Mouse (Mus musculus) v-Abl transformed pro-B cells (cell line): ENCODE results near the gene Prkaa1.

Experiments
- in situ Hi-C, 2 experiments: fragments of 400-800 bp; cut with MboI; formaldehyde crosslinking; loops; one replicate each; pipeline ENCODE4 v1.15.1; 2025; ENCODE audit not compliant: unreplicated experiment in 2 of 2

The Prkaa1 gene

DNA sequence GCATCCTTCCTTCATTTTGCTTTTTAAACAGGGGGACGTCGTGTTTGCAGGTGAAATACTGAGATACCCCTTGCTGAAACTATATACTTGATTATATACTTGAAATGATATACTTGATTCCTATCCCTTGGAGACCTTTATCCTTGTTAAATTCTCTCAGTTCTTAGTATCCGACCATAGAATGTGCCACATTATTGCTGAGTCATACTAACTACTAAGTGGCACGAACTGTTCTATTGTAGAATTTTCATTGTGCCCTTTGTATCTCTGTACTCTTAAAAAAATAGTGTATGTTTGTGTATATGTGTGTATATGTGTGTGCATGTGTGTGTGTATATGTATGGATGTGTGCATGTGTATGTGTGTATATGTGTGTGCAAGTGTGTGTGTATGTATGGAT, 12.7 kb downstream of the Prkaa1 start:
- in situ Hi-C loops = no loop called here

DNA sequence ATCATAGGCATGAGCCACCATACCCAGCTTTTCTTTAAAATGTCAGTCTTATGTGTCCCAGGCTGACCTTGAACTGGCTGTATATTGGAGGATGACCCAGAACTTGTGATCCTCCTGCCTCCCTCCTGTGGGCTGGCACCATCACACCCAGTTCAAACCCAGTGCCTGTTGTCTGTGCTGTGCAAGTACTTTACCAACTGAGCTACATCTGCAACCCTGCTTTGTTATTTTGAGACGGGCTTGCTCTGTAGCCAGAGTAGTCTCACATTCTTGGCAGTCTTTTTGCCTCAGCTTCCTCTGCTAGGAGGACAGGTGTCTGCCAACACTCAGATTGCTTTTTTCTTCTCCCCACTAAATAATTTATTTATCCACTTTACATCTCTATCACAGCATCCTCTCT, 13.7 kb downstream of the Prkaa1 start:
- in situ Hi-C loops = no loop called here

DNA sequence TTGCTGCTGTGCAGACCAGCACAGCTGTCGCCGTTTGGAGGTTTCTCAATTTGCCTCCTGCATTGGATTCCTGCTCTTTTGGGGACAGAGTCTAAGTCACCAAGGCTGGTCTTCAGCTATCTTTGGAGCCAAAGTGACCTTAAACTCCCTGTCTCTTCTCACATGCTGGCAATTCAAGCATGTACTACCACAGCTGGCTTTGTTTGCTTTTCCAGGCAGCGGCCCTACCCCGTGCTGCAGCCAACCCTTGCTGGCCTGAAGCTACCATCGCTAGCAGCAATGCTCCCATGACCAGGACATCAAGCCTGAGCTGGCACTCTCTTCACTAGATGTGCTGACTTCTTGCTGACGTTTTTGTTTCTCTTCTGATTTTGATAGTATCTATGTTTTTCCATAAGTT, 15.2 kb downstream of the Prkaa1 start:
- in situ Hi-C loops = no loop called here

DNA sequence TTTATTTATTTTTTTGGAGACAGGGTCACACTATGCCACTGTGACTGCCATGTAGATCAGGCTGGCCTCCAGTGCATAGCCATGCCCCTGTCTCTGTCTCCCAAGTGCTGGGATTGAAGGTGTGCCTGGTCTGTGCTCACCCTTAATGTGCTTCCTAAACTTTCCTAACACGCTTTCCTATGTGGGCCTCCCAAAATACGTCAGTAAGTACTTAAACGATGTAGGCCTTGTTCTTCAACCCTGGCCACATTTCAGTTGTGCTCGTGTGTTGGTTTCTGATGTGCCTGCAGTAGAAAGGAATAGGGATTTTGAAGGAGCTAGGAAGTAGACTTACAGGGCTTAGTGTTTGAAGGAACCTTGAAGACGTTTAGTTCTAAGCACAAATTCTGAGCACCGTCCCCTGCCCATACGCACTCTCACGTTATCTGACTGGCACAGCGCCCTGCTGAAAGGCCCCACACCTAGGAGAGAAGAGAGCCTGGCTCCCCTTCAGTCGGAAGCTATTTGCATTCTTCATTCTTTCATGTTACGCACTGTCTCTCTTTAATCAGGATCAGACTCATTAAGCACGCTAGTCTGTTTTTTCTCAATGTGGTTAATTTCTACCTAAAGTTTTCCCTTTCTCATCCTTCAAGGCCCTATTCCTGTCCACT, 21.6 kb downstream of the Prkaa1 start:
- in situ Hi-C loops = no loop called here

DNA sequence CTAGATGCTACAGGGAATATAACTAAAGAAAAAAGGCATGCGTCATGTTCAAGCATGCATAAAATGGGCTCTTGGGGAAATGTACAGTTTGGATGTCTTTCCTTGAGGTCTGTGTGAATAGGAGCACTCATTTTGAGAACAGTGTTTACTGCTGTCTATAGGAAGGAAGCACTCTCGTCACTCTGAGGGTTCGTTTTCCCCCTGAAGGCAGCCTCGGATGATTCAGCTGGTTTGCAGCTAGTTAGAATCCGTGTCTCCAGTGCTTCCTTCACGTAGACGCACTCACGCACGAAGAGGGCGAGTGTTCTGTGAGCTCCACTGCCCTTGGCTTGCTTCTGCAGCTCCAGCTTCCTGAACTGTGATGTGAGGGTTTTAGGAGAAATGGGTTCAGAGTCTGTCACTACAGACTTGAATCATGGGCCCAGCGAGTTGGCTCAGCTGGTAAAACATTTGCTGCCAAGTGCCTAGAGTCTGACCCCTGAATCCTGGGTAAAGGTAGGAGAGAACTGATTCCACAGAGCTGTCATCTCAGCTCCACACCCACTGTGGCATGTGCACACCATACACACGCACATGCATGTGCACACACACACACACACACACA, 29.7 kb downstream of the Prkaa1 start:
- in situ Hi-C loops = no loop called here

DNA sequence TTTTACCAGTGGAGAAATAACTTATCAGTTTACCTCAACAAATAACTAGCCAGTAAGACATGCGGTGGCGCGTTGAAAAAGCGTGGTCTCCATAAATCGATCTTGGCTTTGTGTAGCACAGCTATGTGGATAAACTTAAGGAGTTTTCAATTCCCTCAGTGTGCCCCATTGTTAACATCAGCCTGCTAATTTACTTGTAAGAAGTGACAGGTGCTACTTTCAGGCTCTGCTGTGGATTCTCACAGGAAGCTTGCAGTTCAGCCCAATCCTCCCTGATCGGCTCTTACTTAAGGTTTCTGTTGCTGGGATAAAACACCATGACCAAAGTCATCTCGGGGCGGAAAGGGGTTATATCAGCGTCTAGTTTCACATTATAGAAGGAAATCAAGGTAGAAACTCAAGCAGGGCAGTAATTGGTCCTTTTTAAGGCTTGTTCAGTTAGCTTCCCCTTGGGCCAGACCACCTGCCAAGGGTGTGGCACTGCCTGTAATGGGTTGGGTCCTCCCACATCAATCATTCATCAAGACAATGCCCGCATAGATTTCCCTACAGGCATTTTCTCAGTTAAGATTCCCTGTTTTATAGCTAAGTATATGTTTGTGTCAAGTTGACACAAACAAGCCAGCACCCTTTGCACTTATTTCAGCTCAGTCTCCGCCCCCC, 41.1 kb downstream of the Prkaa1 start:
- in situ Hi-C loops = loop anchor here (5.0 to 25.0 kb wide), 5 partner anchors 37 to 1528 kb away; partner anchors contain the start of genes Rpl37 (in 2 of the 2) and Rictor (in 1 of the 2)

DNA sequence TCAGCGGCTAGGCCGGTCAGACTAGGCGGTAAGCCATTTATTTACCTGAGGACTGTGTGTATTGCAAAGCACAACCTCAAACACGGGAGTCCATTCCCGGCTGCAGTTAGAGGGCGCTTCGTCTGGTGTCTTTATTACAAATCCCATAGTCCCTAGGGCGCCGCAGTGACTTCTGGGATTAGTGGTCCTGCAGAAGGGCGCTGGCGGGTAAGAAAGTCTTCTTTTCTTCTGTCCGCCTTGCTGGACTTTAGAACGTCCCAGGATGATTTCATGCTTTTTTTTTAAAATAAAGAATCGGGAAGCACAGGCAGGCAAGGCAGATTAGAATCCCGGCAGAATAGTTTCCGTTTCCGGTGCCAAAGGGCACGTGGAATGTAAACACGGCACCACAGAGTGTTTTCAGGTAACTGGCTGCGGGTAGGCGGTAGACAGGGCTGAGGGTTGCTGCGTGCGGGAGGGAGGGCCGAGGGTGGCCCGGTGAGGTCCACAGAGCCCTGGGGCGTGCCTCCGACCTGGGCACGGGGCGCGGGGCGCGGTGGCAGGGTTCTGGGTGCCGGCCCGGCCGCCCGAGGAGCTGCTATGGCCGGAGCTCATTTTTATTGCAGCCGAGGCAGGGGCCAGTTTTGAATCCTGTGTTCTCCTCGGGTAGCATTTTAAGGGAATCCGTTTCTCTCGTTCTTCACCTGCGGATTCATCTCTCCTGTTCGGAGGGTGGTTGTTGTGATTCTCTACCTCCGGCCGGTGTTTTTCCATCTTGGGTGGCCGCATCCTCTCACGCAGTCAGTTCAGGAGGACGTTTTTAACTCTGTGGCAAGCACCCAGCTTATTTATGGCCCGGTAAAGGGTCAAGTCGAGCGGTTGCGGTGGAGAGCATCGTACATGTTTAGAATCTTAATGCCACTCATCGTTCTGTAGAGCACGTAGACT, 42.0 kb downstream of the Prkaa1 start, which contains the start of gene Ttc33:
Gene Ttc33, plus strand, starts transcription at position 160 of the 927 bp plus-strand sequence.
- in situ Hi-C loops = loop anchor here (5.0 to 25.0 kb wide), 4 partner anchors 68 to 1527 kb away; partner anchors contain the start of genes Rpl37 (in 2 of the 2) and Rictor (in 1 of the 2)

DNA sequence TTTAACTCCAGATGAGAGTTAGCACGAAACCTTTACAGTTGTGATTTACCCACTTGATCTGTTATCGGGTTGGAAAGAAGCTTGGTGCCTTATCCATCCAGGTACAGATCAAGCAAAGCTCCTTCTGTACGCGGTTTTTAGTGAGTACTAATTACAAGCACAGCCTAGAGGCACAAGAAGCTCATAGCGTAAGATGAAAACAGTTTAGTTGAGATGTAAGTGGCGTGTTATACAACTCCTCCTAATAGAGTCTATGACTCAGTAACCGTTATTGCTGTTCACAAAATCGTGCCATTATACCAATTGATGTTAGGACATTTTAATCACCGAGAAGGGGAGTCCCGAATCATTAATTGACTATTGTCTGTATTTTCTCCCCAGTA, 42.6 kb downstream of the Prkaa1 start:
- in situ Hi-C loops = loop anchor here (5.0 to 25.0 kb wide), 4 partner anchors 69 to 1526 kb away; partner anchors contain the start of genes Rpl37 (in 2 of the 2) and Rictor (in 1 of the 2)

DNA sequence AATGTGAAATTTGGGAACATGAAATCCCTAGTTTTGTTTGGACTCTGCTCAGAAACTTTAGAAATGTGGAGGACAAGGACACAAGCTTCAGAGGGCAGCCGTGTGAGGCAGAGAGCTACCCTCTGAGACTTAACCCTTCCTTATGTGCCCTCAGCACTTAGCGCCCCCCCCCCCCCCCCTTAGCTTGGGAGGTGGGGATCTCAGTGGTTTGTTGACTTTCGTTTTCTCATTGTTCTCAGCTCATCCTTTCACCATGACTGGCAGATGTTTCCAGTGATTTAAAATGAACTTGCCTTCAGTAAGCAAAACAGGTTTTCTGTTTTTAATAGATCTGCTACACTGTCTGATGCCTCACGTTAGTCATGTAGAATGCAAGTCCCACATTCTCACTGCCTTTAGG, 43.5 kb downstream of the Prkaa1 start:
- in situ Hi-C loops = loop anchor here (5.0 to 25.0 kb wide), 4 partner anchors 70 to 1525 kb away; partner anchors contain the start of genes Rpl37 (in 2 of the 2) and Rictor (in 1 of the 2)

DNA sequence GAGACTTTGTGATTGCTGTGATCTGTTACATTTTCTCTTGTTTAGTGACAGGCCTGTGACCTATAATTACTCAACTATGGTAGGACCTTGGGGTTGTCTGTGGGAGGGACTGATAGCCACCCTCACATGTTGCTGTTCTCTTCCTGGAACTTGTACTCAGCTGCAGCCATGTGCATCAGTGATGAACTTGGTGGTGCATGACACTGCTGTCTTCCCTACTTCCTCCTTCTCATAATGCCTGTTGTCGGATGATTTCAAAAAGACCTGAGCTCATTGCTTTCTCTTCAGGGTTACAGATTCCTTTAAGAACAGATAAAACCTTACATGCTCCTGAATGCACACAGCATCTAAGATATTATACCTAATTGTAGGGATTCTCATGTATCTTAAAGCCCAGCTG, 44.4 kb downstream of the Prkaa1 start:
- in situ Hi-C loops = loop anchor here (5.0 to 25.0 kb wide), 4 partner anchors 71 to 1524 kb away; partner anchors contain the start of genes Rpl37 (in 2 of the 2) and Rictor (in 1 of the 2)

DNA sequence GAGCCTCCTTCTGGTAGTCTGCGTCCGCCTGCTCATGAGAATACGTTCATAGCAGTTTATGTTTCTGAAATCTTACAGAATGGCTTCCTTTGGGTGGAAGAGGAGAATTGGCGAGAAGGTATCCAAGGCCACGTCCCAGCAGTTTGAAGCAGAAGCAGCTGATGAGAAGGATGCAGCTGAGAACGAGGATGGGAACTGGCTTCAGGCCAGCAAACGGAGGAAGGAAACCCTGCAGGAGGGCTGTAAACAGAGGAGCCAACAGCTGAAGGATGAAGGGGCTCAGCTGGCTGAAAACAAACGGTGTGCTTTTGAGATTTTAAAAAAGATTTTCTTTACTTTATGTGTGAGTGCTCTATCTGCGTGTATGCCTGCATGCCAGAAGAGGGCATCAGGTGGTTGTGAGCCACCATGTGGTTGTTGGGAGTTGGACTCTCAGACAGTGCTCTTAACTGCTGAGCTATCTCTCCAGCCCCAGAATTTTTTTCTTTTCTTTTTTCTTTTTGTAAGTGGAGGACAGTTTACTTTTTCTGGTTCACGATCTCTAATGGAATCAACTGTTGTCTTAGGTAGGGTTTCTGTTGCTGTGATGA, 45.9 kb downstream of the Prkaa1 start:
- in situ Hi-C loops = loop anchor here (5.0 to 25.0 kb wide), 8 partner anchors 48 to 1523 kb away; partner anchors contain the start of genes Rpl37 (in 2 of the 2) and Rictor (in 1 of the 2)

DNA sequence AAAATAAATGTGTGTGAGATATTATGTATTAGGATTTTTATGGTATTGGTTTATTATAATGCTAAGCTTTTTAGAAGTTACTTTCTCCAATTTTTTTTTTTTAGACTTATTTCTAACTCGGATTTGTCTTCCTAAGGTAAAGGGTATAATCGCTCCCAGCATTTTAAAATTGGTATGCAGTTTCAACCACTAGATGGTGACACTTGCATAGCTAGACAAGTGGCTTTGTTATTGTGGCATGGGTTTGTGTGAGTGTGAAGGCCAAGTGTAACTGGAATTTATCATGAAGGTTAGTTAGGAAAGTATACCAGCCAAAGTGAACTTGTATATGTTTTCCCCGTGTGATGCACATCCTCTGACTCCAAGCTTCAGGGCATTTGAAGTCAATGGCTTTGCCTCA, 50.2 kb downstream of the Prkaa1 start:
- in situ Hi-C loops = loop anchor here (5.0 to 25.0 kb wide), 6 partner anchors 43 to 1518 kb away; partner anchors contain the start of gene Rictor (in 1 of the 2)

DNA sequence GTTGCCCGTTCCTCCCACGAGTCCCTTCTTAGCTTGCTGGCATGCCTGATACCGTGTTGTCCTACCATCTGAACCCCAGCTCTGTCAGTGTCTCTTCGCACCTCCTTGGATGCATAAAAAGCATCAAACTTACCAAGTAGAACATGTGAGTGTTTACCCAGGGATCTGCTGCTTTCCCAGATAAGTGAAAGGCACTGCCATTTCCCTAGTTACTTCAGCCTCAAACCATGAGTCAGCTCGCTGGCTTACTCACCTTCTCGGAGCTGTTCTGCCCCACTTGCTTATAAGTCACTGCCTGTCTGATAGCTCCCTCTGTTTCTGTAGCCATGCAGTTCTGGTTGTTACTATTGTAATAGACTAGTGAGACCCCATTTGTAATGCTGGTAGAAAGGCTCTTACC, 50.8 kb downstream of the Prkaa1 start:
- in situ Hi-C loops = loop anchor here (5.0 to 25.0 kb wide), 6 partner anchors 43 to 1518 kb away; partner anchors contain the start of gene Rictor (in 1 of the 2)

DNA sequence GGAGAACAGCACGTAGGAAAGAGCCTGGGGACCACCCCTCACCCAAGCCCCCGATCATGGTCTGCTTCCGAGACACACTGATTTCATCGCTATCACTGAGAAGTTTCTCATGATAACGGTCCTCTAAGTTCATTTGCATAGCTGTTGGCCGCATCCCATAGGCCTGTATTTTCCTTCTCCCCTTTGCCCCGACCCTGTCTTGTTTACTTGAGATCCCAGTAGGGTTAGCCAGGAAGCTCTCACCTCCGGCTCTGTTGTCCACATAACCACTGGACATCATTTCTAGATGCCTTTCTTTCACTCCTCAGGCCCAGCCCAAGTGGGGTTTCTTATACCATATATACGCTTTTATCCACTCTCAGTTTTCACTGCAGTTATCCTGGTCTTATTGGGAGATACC, 51.3 kb downstream of the Prkaa1 start:
- in situ Hi-C loops = loop anchor here (5.0 to 25.0 kb wide), 6 partner anchors 42 to 1517 kb away; partner anchors contain the start of gene Rictor (in 1 of the 2)

DNA sequence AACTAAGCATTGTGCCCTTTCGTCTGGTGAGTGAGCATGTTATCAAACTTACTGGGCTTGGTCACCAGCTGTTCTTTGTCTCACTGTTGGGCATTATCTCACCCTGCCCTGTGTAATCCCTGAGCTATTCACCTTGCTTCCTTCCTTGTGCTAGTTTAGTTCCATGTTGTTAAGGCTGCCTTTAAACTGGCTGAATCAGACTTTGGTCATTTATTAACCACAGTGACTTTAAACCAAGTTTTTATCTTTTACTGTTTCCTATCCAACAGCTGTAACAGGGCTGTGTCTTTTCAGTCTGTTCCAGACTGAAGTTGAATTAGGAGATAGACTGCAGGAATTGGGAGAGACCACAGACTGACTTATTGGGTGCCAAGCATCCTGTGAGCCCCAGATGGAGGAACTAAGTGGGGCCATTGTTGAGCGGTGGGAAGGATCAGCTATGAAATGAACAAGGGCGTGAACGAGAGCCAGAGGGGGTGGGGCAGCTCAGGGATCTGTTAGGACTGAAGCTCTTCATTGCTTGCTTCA, 52.4 kb downstream of the Prkaa1 start:
- in situ Hi-C loops = loop anchor here (5.0 to 25.0 kb wide), 4 partner anchors 41 to 1516 kb away; partner anchors contain the start of gene Rictor (in 1 of the 2)

DNA sequence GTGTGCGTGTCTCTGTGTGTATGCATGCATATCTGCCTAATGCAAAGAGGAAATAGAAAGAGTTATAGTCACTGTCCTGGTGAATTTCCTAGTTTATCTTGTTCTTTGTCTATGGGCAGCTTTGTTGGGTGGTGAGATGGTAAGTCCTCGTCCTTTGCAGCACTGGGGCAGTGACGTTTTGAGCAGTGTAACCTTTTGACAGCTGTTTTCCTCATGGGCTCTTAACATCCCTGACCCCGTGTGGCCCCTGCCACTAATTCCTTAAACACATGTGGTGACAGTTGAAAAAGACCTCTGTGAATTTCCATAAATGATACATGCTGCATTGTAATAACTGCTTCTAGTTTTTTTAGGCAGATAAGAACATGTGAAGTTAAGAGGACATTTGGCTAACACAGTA, 53.0 kb downstream of the Prkaa1 start:
- in situ Hi-C loops = loop anchor here (5.0 to 25.0 kb wide), 4 partner anchors 41 to 1516 kb away; partner anchors contain the start of gene Rictor (in 1 of the 2)

DNA sequence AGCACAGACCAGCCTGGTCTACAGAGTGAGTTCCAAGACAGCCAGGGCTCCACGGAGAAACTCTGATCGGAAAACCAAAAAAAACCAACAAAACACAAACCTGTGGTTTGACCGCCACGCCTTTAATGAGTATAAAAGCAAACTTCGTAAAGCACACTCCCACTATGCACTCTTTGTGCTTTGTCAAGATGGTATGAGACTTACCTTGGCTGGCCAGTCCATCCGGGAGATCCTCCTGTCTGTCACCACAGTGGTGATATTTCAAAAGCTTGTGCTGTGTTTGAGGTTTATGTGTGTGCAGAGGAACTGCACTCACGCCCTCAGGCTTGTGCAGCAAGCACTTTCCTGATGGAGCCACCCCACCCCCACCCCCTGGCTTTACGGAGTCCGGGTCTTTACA, 61.6 kb downstream of the Prkaa1 start:
- in situ Hi-C loops = loop anchor here in 1 of 2 experiments (25.0 kb wide), 1 partner anchor 1007 kb away; no protein-coding TSS in a partner anchor

DNA sequence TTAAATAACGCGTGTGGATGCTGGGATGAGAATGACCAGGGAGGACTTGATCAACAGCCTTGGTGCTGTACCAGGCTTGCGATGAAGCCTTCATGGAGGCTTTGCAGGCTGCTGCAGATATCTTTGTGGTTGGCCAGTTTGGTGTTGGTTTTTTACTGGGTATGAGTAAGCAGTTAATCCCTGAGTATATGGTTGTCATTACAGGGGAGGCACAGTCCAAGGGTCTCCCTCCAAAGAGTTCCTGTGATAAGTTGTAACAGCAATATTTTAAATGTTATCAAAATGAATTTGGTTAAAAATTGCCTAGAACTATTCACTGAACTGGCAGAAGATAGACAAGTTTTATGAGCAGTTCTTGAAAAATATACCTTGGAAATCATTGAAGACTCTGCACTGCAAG, 65.5 kb downstream of the Prkaa1 start:
- in situ Hi-C loops = loop anchor here in 1 of 2 experiments (25.0 kb wide), 1 partner anchor 1003 kb away; no protein-coding TSS in a partner anchor

DNA sequence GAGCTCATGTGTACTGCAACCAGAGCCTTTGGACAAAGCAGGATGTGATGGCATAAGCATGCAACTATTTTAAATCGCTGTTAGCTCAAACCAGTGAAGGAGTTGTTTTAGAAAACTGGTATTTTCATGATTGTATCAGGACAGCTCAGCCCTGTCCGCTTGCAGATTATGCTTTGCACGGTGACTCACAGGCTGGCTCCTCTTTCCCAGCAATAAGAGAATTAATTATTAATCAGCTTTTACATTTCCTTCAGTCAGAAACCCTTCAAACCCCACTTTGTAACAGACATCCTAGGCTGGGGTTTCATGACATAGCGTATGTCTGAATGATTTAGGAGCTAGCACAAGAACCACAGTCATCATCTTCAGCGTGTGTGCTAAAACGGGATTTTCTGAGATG, 76.8 kb downstream of the Prkaa1 start:
- in situ Hi-C loops = loop anchor here (10.0 to 25.0 kb wide), 2 partner anchors 984 to 992 kb away; no protein-coding TSS in a partner anchor
